Mouse (Mus musculus): ENCODE results near the gene Ets2. TPM values are rescaled to one million over a fixed set of nuclear protein-coding genes. Genes with fewer than 3 reads are reported as not detected.
"Not testable (repeated sequence)": the region's sequence is repeated elsewhere in the genome, so short reads cannot be mapped to it uniquely, and the experiment has no call there.

Ets2 gene
- total RNA-seq, 1 experiment from 2014 or later: 69.5 TPM

DNA sequence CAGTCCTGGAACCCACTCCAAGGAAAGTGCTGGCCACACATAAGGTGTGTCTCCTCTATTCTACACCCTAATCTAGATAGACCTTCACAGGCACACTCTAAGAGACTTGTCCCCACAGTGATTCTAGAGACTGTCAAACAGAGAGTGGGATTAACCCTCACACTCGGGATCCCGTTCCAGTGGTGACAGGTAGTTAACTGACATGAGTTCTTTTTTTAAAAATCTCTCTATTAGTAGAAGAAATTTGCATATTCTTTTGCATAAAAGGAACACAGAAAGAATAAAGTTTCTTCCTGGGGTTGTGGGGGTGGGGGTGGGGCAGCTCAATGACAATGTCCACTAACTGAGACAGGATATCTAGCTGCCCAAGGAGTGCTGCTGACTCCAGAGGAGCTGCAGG, 32.9 kb downstream of the Ets2 start:
- DNase-seq: no peak

GRCm38 (mm10) chr16:95736059-95736458, 34.2 kb downstream of the Ets2 start:
- no peak for DNase-seq

DNA sequence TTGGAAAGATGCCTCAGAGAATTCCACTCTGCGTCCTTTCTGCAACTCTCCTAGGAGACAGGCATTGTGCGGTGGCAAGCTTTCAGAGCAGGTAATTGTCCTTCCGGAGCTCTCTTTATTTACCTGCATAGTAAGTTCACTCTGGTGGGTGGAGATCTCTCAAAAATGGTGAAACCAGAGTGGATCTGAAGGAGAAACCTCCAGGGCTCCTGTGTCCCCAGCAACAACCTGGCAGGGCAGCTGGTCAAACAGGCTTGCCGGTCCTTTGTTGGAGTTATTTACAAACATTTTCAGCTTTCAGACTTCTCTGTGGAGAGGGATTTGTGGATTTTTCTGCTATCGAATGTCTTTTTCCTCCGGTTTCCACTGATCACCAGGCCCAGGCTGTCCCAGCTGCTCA, 34.6 kb downstream of the Ets2 start:
- no peak for DNase-seq

- no peak for DNase-seq
Observed at GRCm38 (mm10) chr16:95739522-95739921, 37.6 kb downstream of the Ets2 start.

GRCm38 (mm10) chr16:95741358-95741757, 39.5 kb downstream of the Ets2 start:
- DNase-seq: no peak

- DNase-seq: no peak
Observed at GRCm38 (mm10) chr16:95741915-95742739, 40.3 kb downstream of the Ets2 start.

GRCm38 (mm10) chr16:95742740-95743030, 40.8 kb downstream of the Ets2 start:
- no peak for DNase-seq

DNA sequence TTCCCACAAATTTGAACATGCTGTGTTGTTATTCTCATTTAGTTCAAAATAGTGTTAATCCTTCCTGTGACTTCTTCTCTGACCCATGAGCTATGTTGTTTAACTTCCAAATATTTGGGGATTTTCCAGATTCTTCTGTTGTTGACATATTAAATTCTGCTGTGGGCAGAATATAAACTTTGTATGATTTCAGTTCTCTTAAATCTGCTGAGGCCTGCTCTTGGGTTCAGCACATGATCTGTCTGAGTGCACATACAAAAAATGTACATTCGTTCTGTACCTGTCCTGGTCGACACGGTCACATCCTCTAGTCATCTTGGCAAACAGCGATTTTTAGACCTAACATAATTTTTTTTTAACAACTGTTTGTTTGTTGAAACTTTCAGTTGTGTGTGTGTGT, 41.2 kb downstream of the Ets2 start:
- no peak for DNase-seq

DNA sequence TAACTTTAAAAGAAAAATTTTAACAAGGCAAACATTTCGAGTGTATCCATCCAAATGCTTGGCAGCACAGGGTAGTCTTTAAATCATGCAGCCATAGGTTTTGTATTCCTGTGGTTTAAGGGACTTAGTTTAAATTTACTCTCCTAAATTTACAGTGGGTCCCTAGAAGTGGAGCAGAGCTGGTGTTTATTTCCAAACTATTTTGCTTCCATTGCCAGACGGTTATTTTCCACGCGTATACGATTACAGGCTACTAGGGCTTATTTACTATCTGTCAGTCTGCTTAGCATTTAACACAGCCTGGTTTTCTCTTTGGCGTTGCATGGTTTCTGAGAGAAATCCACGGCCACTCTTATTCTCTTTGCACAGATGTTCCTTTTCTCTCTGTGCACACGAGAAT, 42.9 kb downstream of the Ets2 start:
- no peak for DNase-seq

- no peak for DNase-seq
Observed at GRCm38 (mm10) chr16:95745685-95746084, 43.8 kb downstream of the Ets2 start.

DNA sequence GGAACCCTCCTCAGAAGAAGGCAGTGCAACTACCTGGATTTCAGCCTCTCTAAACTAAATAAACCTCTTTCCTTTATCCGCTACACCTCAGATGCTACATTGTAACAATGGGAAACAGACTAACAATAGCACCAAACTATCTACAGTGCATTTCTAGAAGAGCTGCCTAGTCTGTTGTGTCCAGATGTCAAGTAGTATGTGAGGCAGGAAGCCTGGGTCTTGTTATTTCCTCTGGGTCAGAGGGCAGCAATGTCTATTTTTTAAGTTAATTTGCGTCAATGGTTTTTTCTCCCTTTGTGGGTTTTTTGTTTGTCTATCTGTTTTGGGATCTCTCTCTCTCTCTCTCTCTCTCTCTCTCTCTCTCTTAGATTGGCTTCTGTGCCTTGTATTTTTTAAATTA, 44.7 kb downstream of the Ets2 start:
- no peak for DNase-seq

- DNase-seq: no peak
Observed at GRCm38 (mm10) chr16:95749291-95750103, 47.6 kb downstream of the Ets2 start.

DNA sequence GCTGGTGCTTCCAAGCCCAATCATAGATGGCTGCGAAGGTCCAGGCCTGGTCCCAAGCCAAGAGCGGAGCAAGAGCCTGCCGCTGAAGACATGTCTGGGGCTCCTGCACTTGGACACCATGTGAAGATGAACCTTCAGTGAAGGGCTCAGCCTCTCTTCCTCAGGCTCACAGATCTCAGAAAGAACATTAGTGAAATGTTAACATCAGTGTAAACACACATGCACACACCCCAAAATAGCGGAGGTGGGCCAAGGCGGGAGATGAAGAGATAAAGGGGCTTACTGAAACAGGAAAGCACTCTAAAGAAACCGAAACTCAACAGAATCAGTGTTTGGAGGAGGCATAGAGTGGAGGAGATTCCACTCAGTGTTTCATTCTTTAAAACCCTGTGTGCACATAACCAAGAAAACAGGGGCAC, 48.3 kb downstream of the Ets2 start:
- DNase-seq: peak; percentile 11

DNA sequence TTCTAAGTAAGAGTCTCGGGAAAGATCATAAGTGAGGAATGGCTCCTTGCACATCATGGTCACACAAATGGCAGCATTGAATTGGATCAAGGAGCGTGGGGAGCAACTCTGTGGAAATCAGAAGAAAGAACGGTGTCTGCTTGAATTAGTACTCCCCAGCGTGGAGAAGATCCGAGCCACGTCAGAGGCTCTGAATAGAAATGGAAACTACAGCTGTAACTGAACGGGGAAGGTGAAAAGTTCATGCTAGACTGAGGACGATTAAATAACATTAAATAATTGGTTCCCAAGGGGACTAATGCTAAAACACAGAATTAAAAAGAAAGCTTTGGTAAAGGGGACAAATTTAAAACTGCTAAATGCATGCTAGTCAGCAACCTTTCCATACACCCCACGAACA, 50.6 kb downstream of the Ets2 start:
- no peak for DNase-seq

DNA sequence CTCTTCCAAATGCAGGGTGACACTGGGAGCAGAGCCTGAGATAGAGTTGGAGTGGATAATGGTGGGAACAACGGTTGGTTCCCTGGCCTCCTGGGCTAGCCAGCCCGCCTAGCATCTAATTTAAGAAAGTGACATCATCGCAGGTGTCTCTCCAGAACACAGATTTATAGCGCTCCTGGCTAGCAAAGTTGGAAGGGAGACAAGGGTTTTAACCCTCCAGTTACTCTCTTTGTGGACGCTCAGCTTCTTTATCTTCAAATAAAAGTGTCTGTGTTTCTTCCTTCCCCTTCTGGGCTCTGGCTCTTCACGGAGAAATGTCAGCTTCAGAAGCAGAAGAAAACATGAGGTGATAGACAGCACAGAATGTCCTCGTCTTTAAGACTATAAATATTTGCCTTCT, 51.4 kb downstream of the Ets2 start:
- DNase-seq: no peak

- no peak for DNase-seq
Observed at GRCm38 (mm10) chr16:95759151-95759987, 57.5 kb downstream of the Ets2 start.

DNA sequence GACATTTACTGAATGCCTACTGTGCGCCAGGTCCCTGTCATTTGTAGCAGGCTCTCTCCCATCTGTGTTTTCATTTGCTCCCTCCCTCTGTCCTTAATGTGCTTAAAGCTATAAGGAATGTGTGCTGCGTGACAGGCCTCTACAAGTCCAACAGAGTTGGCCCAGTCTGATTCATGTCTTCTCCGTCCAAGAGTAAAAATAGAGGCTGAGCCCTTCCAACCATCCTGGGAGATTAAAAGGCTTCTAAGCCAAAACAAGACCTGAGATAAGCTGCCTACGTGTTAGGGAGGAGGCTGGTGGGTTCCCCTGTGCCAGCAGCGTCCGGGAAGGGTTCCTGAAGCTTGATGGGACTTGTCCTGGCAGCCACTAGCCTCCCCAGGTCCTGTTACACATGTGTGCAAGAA, 58.1 kb downstream of the Ets2 start:
- DNase-seq: no peak

GRCm38 (mm10) chr16:95761742-95762141, 59.9 kb downstream of the Ets2 start:
- no peak for DNase-seq

GRCm38 (mm10) chr16:95763201-95763600, 61.3 kb downstream of the Ets2 start:
- DNase-seq: no peak

- DNase-seq: not testable (repeated sequence)
Observed at GRCm38 (mm10) chr16:95764041-95764440, 62.2 kb downstream of the Ets2 start.

- DNase-seq: no peak
Observed at GRCm38 (mm10) chr16:95766181-95766580, 64.3 kb downstream of the Ets2 start.

- no peak for DNase-seq
Observed at GRCm38 (mm10) chr16:95767246-95767645, 65.4 kb downstream of the Ets2 start.
